Mouse (Mus musculus): ENCODE measurements at regions not wholly inside any gene's neighbourhood (a gene's known extent, or its start where the extent isn't known, plus 50 kb on each side); places are given as distances from the start of the nearest gene placed in this dataset.
"Not testable (repeated sequence)": the region's sequence is repeated elsewhere in the genome, so short reads cannot be mapped to it uniquely, and the experiment has no call there.

GRCm38 (mm10) chr6:117676064-117676821 is 164.7 kb upstream of the Zfp637 start:
- in situ Hi-C loops (cut with MboI, MseI), result no loop called here

- in situ Hi-C loops (cut with MboI, MseI), result no loop called here
Observed at GRCm38 (mm10) chr6:117677062-117677461, 163.9 kb upstream of the Zfp637 start.

- in situ Hi-C loops (cut with MboI, MseI), result no loop called here
Observed at GRCm38 (mm10) chr6:117677821-117678220, 163.2 kb upstream of the Zfp637 start.

- in situ Hi-C loops (cut with MboI, MseI), result no loop called here
Observed at GRCm38 (mm10) chr6:117678276-117678675, 162.7 kb upstream of the Zfp637 start.

- in situ Hi-C loops (cut with MboI, MseI), result no loop called here
Observed at GRCm38 (mm10) chr6:117678877-117679276, 162.1 kb upstream of the Zfp637 start.

GRCm38 (mm10) chr6:117686212-117686611 is 154.8 kb upstream of the Zfp637 start:
- in situ Hi-C loops (cut with MboI, MseI), result no loop called here

GRCm38 (mm10) chr6:117687045-117687444 is 153.9 kb upstream of the Zfp637 start:
- in situ Hi-C loops (cut with MboI, MseI), result no loop called here

- in situ Hi-C loops (cut with MboI, MseI), result no loop called here
Observed at GRCm38 (mm10) chr6:117688664-117689178, 152.3 kb upstream of the Zfp637 start.

GRCm38 (mm10) chr6:117700286-117700685 is 140.7 kb upstream of the Zfp637 start:
- in situ Hi-C loops (cut with MboI, MseI), result no loop called here

GRCm38 (mm10) chr6:117701547-117701946 is 139.4 kb upstream of the Zfp637 start:
- in situ Hi-C loops (cut with MboI, MseI), result no loop called here

- in situ Hi-C loops (cut with MboI, MseI), result no loop called here
Observed at GRCm38 (mm10) chr6:117706006-117706405, 135.0 kb upstream of the Zfp637 start.

GRCm38 (mm10) chr6:117709212-117709611 is 131.8 kb upstream of the Zfp637 start:
- in situ Hi-C loops (cut with MboI, MseI), result no loop called here

GRCm38 (mm10) chr6:117715056-117715777 is 125.8 kb upstream of the Zfp637 start:
- in situ Hi-C loops (cut with MboI, MseI), result no loop called here

- in situ Hi-C loops (cut with MboI, MseI), result not testable (repeated sequence)
Observed at GRCm38 (mm10) chr6:117716422-117716821, 124.6 kb upstream of the Zfp637 start.

- in situ Hi-C loops (cut with MboI, MseI), result loop anchor here (5.0 kb wide), 1 partner anchor 70 kb away; no protein-coding TSS in a partner anchor
Observed at GRCm38 (mm10) chr6:117752338-117752737, 88.6 kb upstream of the Zfp637 start.

- in situ Hi-C loops (cut with MboI, MseI), result not testable (repeated sequence)
Observed at GRCm38 (mm10) chr6:117755682-117756081, 85.3 kb upstream of the Zfp637 start.

GRCm38 (mm10) chr6:117756176-117756575 is 84.8 kb upstream of the Zfp637 start:
- in situ Hi-C loops (cut with MboI, MseI), result no loop called here

GRCm38 (mm10) chr6:117758516-117758915 is 82.5 kb upstream of the Zfp637 start:
- in situ Hi-C loops (cut with MboI, MseI), result not testable (repeated sequence)

GRCm38 (mm10) chr6:117771506-117771905 is 69.5 kb upstream of the Zfp637 start:
- in situ Hi-C loops (cut with MboI, MseI), result no loop called here

- in situ Hi-C loops (cut with MboI, MseI), result no loop called here
Observed at GRCm38 (mm10) chr6:117772396-117772795, 68.6 kb upstream of the Zfp637 start.

- in situ Hi-C loops (cut with MboI, MseI), result no loop called here
Observed at GRCm38 (mm10) chr6:117775304-117776050, 65.5 kb upstream of the Zfp637 start.

- in situ Hi-C loops (cut with MboI, MseI), result no loop called here
Observed at GRCm38 (mm10) chr6:117778027-117778426, 63.0 kb upstream of the Zfp637 start.
